Mouse (Mus musculus): ENCODE measurements around the gene Ppp1r36.

DNA sequence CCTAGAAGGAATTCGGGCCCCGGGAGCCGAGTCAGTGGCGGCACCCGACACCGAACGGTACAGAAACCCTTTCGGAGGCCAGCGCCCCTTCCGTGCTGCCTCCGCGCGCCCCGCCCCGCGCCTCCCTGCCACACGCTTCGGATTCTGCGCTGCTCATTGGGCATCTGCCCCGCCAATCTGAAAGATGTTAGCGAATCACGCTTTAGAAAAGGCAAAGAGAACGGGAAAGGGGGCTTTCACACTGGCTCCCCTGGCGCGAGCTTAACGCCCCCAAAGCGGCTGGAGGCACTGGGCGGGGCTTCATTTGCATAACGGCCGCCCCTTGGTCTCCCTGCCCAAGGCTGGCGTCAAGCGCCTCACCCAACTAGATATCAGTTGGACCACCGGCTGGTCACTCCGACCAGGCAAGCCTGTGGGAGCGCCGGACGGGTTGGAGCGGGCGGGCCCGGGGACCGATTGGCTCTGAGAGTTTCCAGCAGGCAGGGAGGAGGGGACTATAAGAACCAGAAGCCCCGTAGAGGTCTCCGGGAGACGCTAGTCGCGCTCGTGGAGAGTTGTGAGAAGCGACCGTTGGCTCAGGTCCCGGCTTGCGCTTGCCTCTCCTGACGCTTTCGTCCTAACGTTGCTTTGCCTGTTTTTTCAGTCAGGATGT is 13.3 kb upstream of the Ppp1r36 start, which contains the start of gene Hspa2:
- TF ChIP-seq CTCF (IDR thresholded peaks at IDR 0.05; ENCODE audit: extremely low read depth, insufficient read depth, insufficient read length, insufficient replicate concordance) (no peak), POLR2A (IDR thresholded peaks at IDR 0.05; ENCODE audit: low read depth, low read length) (peak; percentile 87)
